In the genomic region with DNA sequence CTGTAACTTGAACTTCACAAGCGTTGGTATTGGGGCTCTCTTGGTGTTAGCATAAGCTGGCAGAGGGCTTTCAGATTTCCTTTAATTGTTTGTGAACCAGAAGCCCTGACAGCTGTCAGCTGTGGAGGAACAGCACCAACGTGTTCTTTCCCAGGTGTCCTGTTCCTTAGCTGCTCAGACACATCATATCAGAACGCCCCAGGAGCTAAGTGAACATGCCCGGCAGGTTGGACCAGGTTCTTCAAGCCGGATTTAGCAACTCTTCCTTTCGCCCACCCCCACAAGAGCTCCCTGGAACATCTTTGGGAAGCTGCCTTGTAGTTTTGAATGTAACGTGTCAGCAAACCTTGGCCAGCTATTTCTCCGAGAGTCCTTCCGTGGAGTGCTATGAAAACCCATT, we compare ENCODE assay signal across 18 mouse cellular contexts. TPM values are rescaled to one million over a fixed set of nuclear protein-coding genes. Genes with fewer than 3 reads are reported as not detected.
DNase-seq lines count a peak whose midpoint lies in the region; ATAC-seq and TF ChIP-seq lines count a peak whose summit lies in the region.
"Had no signal": no experiment of that assay in that cellular context is flagged by ENCODE, and none has a peak within 500 bp of the region (broad histone marks: within the 10 kb centered on the region; RNA-seq: fewer than 3 reads in every experiment).

No protein-coding gene starts in this region.

- H3K9me3 ChIP-seq in embryonic facial prominence, embryonic 11.5 days (replicated peaks; ENCODE audit: control insufficient read depth, low read length), result no peaks in the 10 kb centered on the region
- no peaks in the 10 kb centered on the region for H3K9me3 ChIP-seq in limb, embryonic 15.5 days
- H3K9me3 ChIP-seq in liver, embryonic 12.5 days (replicated peaks), result no peaks in the 10 kb centered on the region
- no peaks in the 10 kb centered on the region for H3K9me3 ChIP-seq in hindbrain, embryonic 16.5 days (ENCODE audit: control insufficient read depth, low read length)
- H3K9me3 ChIP-seq: heart, embryonic 10.5 days; midbrain, embryonic 10.5 days had no signal

- H3K9ac ChIP-seq in embryonic facial prominence, embryonic 11.5 days (replicated peaks; ENCODE audit: low read length), result no peak overlapping the region
- H3K9ac ChIP-seq in limb, embryonic 15.5 days, result no peak overlapping the region
- no peak overlapping the region for H3K9ac ChIP-seq in liver, embryonic 12.5 days
- no peak overlapping the region for H3K9ac ChIP-seq in hindbrain, embryonic 16.5 days (ENCODE audit: low read depth, low read length)

- peak overlapping the region; percentile 56 for H3K27ac ChIP-seq in gastrocnemius, adult 2 months
- no peak overlapping the region for H3K27ac ChIP-seq in embryonic facial prominence, embryonic 11.5 days (replicated peaks; ENCODE audit: low read depth, low read length)
- peak overlapping the region; percentile 67 for H3K27ac ChIP-seq in limb, embryonic 15.5 days
- H3K27ac ChIP-seq in liver, embryonic 12.5 days, result no peak overlapping the region
- no peak overlapping the region for H3K27ac ChIP-seq in hindbrain, embryonic 16.5 days (ENCODE audit: low read depth, low read length)
- H3K27ac ChIP-seq: heart, embryonic 10.5 days; layer of hippocampus, adult 2 months; macrophage; midbrain, embryonic 10.5 days had no signal

- no peaks in the 10 kb centered on the region for H3K27me3 ChIP-seq in embryonic facial prominence, embryonic 11.5 days (ENCODE audit: control insufficient read depth, insufficient read depth, low read length)
- no peaks in the 10 kb centered on the region for H3K27me3 ChIP-seq in limb, embryonic 15.5 days
- H3K27me3 ChIP-seq in liver, embryonic 12.5 days (replicated peaks), result no peaks in the 10 kb centered on the region
- H3K27me3 ChIP-seq in hindbrain, embryonic 16.5 days (replicated peaks; ENCODE audit: control insufficient read depth, insufficient read depth, low read length), result no peaks in the 10 kb centered on the region
- H3K27me3 ChIP-seq: Patski had no signal

- H3K4me1 ChIP-seq in embryonic facial prominence, embryonic 11.5 days (ENCODE audit: control insufficient read depth, insufficient read depth, low read length), result no peaks in the 10 kb centered on the region
- H3K4me1 ChIP-seq in limb, embryonic 15.5 days, result peaks cover 10% of the 10 kb centered on the region; the same call in 1 of the 2 replicates
- no peaks in the 10 kb centered on the region for H3K4me1 ChIP-seq in liver, embryonic 12.5 days
- H3K4me1 ChIP-seq in hindbrain, embryonic 16.5 days (ENCODE audit: control insufficient read depth, insufficient read depth, low read depth, low read length), result peaks cover 3% of the 10 kb centered on the region
- H3K4me1 ChIP-seq: midbrain, embryonic 10.5 days had no signal

- no peak for TF ChIP-seq CTCF in gastrocnemius, adult 2 months (IDR thresholded peaks at IDR 0.05)

- no peak overlapping the region for H3K4me2 ChIP-seq in embryonic facial prominence, embryonic 11.5 days (ENCODE audit: low read depth, low read length)
- H3K4me2 ChIP-seq in limb, embryonic 15.5 days, result no peak overlapping the region
- H3K4me2 ChIP-seq in liver, embryonic 12.5 days, result no peak overlapping the region
- no peak overlapping the region for H3K4me2 ChIP-seq in hindbrain, embryonic 16.5 days (ENCODE audit: low read length)

- no peak for ATAC-seq in embryonic facial prominence, embryonic 11.5 days (replicated peaks; ENCODE audit: insufficient number of reproducible peaks, low FRiP score, low TSS enrichment, low read depth)
- ATAC-seq in limb, embryonic 15.5 days (ENCODE audit: insufficient number of reproducible peaks, low FRiP score, low TSS enrichment, low read depth), result 0 out of 2 replicates have a peak, but pooled peaks have one; percentile 7
- no peak for ATAC-seq in liver, embryonic 12.5 days
- no peak for ATAC-seq in hindbrain, embryonic 16.5 days
- ATAC-seq: activated CD4-positive, CD25-positive, alpha-beta regulatory T cell, adult 4 months; CD4-positive, CD25-positive, alpha-beta regulatory T cell, adult 4 months; Patski had no signal

- intact Hi-C loops in gastrocnemius, adult 2 months (cut with DNase I), result no loop called here

- no peak for DNase-seq in gastrocnemius, adult 2 months
- no peak for DNase-seq in gastrocnemius, postnatal 25 days
- DNase-seq in embryonic facial prominence, embryonic 11.5 days (ENCODE audit: low spot score), result peak; percentile 43
- DNase-seq in lung, postnatal 10 days, result peak; percentile 26
- no peak for DNase-seq in embryo, embryonic 10 days (ENCODE audit: low spot score)
- DNase-seq: cerebellum, adult 11-12 months; cerebellum, postnatal 25 days; gastrocnemius, postnatal 36 days had no signal

- H3K4me3 ChIP-seq in gastrocnemius, adult 2 months, result no peak overlapping the region
- no peak overlapping the region for H3K4me3 ChIP-seq in embryonic facial prominence, embryonic 11.5 days (ENCODE audit: low read depth, low read length)
- no peak overlapping the region for H3K4me3 ChIP-seq in limb, embryonic 15.5 days
- no peak overlapping the region for H3K4me3 ChIP-seq in liver, embryonic 12.5 days
- no peak overlapping the region for H3K4me3 ChIP-seq in hindbrain, embryonic 16.5 days (ENCODE audit: low read length)
- H3K4me3 ChIP-seq: heart, embryonic 10.5 days; layer of hippocampus, adult 2 months; midbrain, embryonic 10.5 days had no signal

- 79% methylated on average over 9 of the region's 9 CpGs for WGBS in embryonic facial prominence, embryonic 11.5 days
- WGBS in limb, embryonic 15.5 days, result 63% methylated on average over 9 of the region's 9 CpGs
- WGBS in liver, embryonic 12.5 days (ENCODE audit: insufficient replicate concordance), result 70% methylated on average over 9 of the region's 9 CpGs
- 88% methylated on average over 9 of the region's 9 CpGs for WGBS in hindbrain, embryonic 16.5 days

- H3K36me3 ChIP-seq in embryonic facial prominence, embryonic 11.5 days (replicated peaks; ENCODE audit: control insufficient read depth, insufficient read depth, low read depth, low read length), result no peaks in the 10 kb centered on the region
- H3K36me3 ChIP-seq in limb, embryonic 15.5 days, result peaks cover 20% of the 10 kb centered on the region
- no peaks in the 10 kb centered on the region for H3K36me3 ChIP-seq in liver, embryonic 12.5 days
- no peaks in the 10 kb centered on the region for H3K36me3 ChIP-seq in hindbrain, embryonic 16.5 days (ENCODE audit: control insufficient read depth, insufficient read depth, low read length)

RNA-seq across cellular contexts. Expression of a gene that starts 10.4 kb away (rescaled TPM):
- total RNA-seq in gastrocnemius, adult 2 months (2021), result 1 to 10 TPM; 3.9 to 7.7 TPM
- total RNA-seq in gastrocnemius, postnatal 25 days (2021), result 1 to 10 TPM; 6.2 to 9.2 TPM
- 14.5 and 18.4 TPM in 2 replicates for polyA plus RNA-seq in embryonic facial prominence, embryonic 11.5 days (2014; fragmentation: Nextera tagmentation; extraction: Ambion mirVana)
- 35.5 and 38.2 TPM in 2 replicates for polyA plus RNA-seq in limb, embryonic 15.5 days (2015; fragmentation: Nextera tagmentation; extraction: Ambion mirVana)
- polyA plus RNA-seq in liver, embryonic 12.5 days (2016; fragmentation: Nextera tagmentation; extraction: Ambion mirVana), result 3.3 and 3.5 TPM in 2 replicates
- polyA plus RNA-seq in hindbrain, embryonic 16.5 days (2015; fragmentation: Nextera tagmentation; extraction: Ambion mirVana), result 29.2 and 30.7 TPM in 2 replicates

Comparison
In these comparisons a context has a peak if more than half of its experiments do, and no peak if none do; other contexts are left out.
1. DNase-seq: peak in embryonic facial prominence, embryonic 11.5 days (single experiment) and lung, postnatal 10 days (single experiment); none in gastrocnemius, adult 2 months (single experiment), gastrocnemius, postnatal 25 days (single experiment) and embryo, embryonic 10 days (single experiment).
2. H3K27ac ChIP-seq: peak in gastrocnemius, adult 2 months (single experiment) and limb, embryonic 15.5 days (single experiment); none in embryonic facial prominence, embryonic 11.5 days (single experiment), liver, embryonic 12.5 days (single experiment) and hindbrain, embryonic 16.5 days (single experiment).